Mouse (Mus musculus): ENCODE data around the gene Glra4. TPM values are rescaled to one million over a fixed set of nuclear protein-coding genes. Genes with fewer than 3 reads are reported as not detected.

Gene Glra4
- not detected in 2 replicates for polyA plus RNA-seq (2012; rRNA removed; ENCODE audit: low replicate concordance)

DNA sequence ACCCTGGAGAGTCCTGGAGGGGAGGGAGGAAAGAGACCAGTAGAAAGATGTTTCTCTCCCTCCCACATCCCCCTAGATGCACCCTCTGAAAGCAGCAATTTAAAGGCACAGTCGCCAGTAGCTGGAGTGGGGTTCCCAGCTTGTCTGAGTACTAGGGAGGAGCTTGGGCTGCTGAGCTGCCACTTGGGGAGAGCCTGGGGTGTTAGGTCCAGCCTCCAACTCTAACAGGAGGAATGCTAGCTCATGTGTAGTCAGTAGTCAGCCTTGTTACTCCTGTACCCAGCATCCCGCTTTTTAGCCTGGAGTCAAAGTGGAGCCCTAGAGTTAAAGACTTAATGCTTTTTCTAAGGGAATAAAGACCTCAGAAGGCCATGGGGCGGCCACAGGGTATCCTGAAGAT, at the start of gene Glra4:
Gene Glra4 (minus strand): TSS at position 101 of the 400 bp plus-strand sequence.

DNA sequence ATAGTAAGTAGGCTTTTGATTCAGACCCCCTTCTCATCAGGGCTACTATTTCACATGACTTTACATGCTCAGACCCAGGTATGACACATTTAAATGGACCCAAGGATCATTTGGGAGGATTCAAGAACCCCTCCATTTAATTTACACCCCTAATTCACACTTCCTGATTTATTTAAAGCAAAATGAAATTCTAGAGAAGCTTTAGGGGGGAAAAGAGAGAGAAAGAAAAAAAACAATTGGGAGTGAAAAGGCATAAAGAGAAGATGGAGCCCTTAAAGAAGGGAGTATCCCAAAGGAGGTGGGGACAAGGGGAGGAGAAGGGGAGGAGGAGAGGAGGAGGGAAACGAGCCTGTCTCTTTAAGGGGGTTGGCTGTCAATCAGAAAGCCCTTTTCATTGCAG, 42.4 kb upstream of the Glra4 start, which contains the start of gene Plp1:
Gene Plp1 (plus strand): TSS at position 301 of the 400 bp plus-strand sequence.

DNA sequence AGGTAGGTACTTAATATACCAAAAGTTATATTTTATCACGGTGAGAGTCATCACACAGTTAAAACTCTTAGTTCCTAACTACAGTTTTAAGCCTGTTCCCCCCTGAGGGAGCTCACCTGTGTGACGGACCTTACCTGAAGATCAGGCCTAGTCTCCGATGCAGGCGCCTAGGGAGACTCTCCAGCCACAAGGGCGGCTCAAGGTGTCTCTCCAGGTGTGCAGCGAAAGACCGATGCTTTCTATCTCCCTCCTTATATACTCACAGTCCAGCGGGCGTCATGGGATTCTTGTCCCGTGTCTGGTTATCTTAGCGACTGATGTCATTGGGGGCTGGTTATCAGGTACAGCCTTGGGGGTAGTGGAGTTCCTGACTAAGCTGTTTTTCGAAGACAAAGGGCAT, 36.5 kb downstream of the Glra4 start, which contains the start of gene Morf4l2:
Gene Morf4l2 (minus strand): TSS at position 232 of the 400 bp plus-strand sequence.

Other genes starting within 250 kb of the Glra4 start
- gene Kir3dl2, start 236.1 kb downstream of the Glra4 start, polyA plus RNA-seq (2012; rRNA removed; ENCODE audit: low replicate concordance), result not detected in 2 replicates
- gene Tceal3, start 189.3 kb downstream of the Glra4 start, polyA plus RNA-seq (2012; rRNA removed; ENCODE audit: low replicate concordance), result 0.85 and 0.99 TPM in 2 replicates
- 0.69 and 1.1 TPM in 2 replicates for gene Tceal1, start 72.2 kb downstream of the Glra4 start, polyA plus RNA-seq (2012; rRNA removed; ENCODE audit: low replicate concordance)
- 16.8 and 46.6 TPM in 2 replicates for gene Morf4l2, start 36.5 kb downstream of the Glra4 start, polyA plus RNA-seq (2012; rRNA removed; ENCODE audit: low replicate concordance)
- 5.7 and 17.4 TPM in 2 replicates for gene Plp1, start 42.5 kb upstream of the Glra4 start, polyA plus RNA-seq (2012; rRNA removed; ENCODE audit: low replicate concordance)
- gene Rab9b, start 88.6 kb upstream of the Glra4 start, polyA plus RNA-seq (2012; rRNA removed; ENCODE audit: low replicate concordance), result 0.08 and 0.14 TPM in 2 replicates
- not detected in 2 replicates for gene H2bfm, start 147.2 kb upstream of the Glra4 start, polyA plus RNA-seq (2012; rRNA removed; ENCODE audit: low replicate concordance)
- not detected in 2 replicates for gene Tmsb15b2, start 195.4 kb upstream of the Glra4 start, polyA plus RNA-seq (2012; rRNA removed; ENCODE audit: low replicate concordance)
- gene Tmsb15l, start 196.7 kb upstream of the Glra4 start, polyA plus RNA-seq (2012; rRNA removed; ENCODE audit: low replicate concordance), result 0.30 and 0.96 TPM in 2 replicates
- 0.45 TPM in 1 of 2 replicates, not detected in the other for gene Tmsb15b1, start 196.7 kb upstream of the Glra4 start, polyA plus RNA-seq (2012; rRNA removed; ENCODE audit: low replicate concordance)
- gene Zcchc18, start 213.0 kb upstream of the Glra4 start, polyA plus RNA-seq (2012; rRNA removed; ENCODE audit: low replicate concordance), result 0.68 and 0.88 TPM in 2 replicates

Measured in mammary gland, adult 2 months (tissue).